Mouse (Mus musculus) midbrain, embryonic 11.5 days (tissue): Measurements from ENCODE around the gene Spdye4a. TPM values are rescaled to one million over a fixed set of nuclear protein-coding genes. Genes with fewer than 3 reads are reported as not detected.
"Not testable (repeated sequence)": the region's sequence is repeated elsewhere in the genome, so short reads cannot be mapped to it uniquely, and the experiment has no call there.

Experiments used
- ATAC-seq: fragments of 200-750 bp; cut with Nextera tagmentation; 2 replicates; pipeline ENCODE4 v1.8.0; 2017; ENCODE audit warnings: moderate TSS enrichment, moderate library complexity; ENCODE audit not compliant: low FRiP score
- DNase-seq: peaks from one replicate; pipeline ENCODE4 v3.0.0; 2015; ENCODE audit warnings: low spot score; ENCODE audit errors: missing footprints
- H3K27ac ChIP-seq: fragments of 300-500 bp; sonication (generic); 2 replicates; pipeline ENCODE4 v1.5.1; 2014; ENCODE audit warnings: low read depth, low read length
- H3K27me3 ChIP-seq: fragments of 300-500 bp; sonication (generic); 2 replicates; pipeline ENCODE4 v1.6.1; 2014; ENCODE audit warnings: mild to moderate bottlenecking, low read length, moderate library complexity, mixed read lengths; ENCODE audit not compliant: control insufficient read depth, insufficient read depth
- H3K36me3 ChIP-seq: fragments of 300-500 bp; sonication (generic); 2 replicates; pipeline ENCODE4 v1.6.1; 2014; ENCODE audit warnings: mild to moderate bottlenecking, low read length, moderate library complexity, mixed read lengths; ENCODE audit not compliant: control insufficient read depth, insufficient read depth
- H3K4me1 ChIP-seq: fragments of 300-500 bp; sonication (generic); 2 replicates; pipeline ENCODE4 v1.6.1; 2014; ENCODE audit warnings: low read length; ENCODE audit not compliant: control insufficient read depth, insufficient read depth
- H3K4me2 ChIP-seq: fragments of 300-500 bp; sonication (generic); 2 replicates; pipeline ENCODE4 v1.6.1; 2014; ENCODE audit warnings: mild to moderate bottlenecking, moderate library complexity
- H3K4me3 ChIP-seq: fragments of 300-500 bp; sonication (generic); 2 replicates; pipeline ENCODE4 v1.5.1; 2014; ENCODE audit warnings: low read depth, low read length
- H3K9ac ChIP-seq: fragments of 300-500 bp; sonication (generic); 2 replicates; pipeline ENCODE4 v1.6.1; 2014; ENCODE audit warnings: low read length
- H3K9me3 ChIP-seq: fragments of 300-500 bp; sonication (generic); 2 replicates; pipeline ENCODE4 v1.6.1; 2016; ENCODE audit warnings: low read length; ENCODE audit not compliant: control insufficient read depth
- WGBS: fragments of 180-500 bp; shearing (Covaris S2); extraction: QIAGEN DNeasy Blood & Tissue Kit; methylation state at CpG from one replicate; pipeline ENCODE4 v1.1.7; 2014; 5-methylcytosine and 5-hydroxymethylcytosine counted together
- polyA plus RNA-seq: library from polyadenylated mRNA; unstranded; fragments of >200 nt; fragmentation: Nextera tagmentation; extraction: Ambion mirVana; gene quantifications from 2 replicates; pipeline ENCODE4 v1.2.1, GENCODE M21; 2014

Spdye4a gene
- polyA plus RNA-seq, 1 experiment from 2014 or later = not detected

DNA sequence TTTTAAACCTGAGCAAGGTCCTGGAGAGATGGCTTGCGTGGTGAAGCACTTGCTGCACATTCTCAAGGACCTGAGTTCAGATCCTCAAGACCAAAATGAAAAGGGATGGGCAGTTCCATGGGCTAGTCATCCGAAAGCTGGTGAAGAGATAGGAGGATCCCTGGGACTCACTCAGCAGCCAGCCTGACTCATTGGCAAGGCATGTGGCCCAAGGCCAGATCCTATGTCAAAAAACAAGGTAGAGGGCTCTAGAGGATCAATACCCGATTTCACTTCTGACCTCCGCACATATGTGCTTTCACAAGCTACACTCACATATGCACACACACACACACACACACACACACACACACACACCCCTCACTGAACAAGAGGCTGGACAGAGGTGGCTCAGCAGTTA lies 30.2 kb downstream of the Spdye4a start:
- no peak overlapping the region for H3K4me2 ChIP-seq
- H3K4me3 ChIP-seq = no peak overlapping the region
- H3K9ac ChIP-seq = no peak overlapping the region
- no peaks in the 10 kb centered on the region for H3K27me3 ChIP-seq
- no peaks in the 10 kb centered on the region for H3K4me1 ChIP-seq
- ATAC-seq = no peak
- H3K36me3 ChIP-seq = no peaks in the 10 kb centered on the region
- no peak overlapping the region for H3K27ac ChIP-seq
- H3K9me3 ChIP-seq = no peaks in the 10 kb centered on the region
- DNase-seq = no peak
- WGBS = 91% methylated on average over 4 of the region's 4 CpGs

DNA sequence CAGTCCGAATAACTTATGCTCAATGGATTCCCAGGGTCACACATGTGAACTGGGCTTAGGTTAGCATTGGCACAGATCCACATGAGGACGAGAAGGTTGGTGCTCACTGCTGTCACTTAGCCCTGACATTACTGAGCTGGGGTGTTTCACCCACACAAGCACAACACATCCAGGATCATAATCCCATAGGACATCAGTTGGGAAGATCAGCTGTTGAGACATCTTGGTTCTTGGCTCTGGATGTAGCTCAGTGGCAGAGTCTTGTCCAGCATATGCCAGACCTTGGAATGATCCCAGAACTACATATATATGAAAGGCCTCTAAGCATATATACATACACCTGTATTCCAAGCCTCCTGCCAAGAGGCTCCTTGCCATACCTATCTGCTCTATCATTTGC lies 31.5 kb downstream of the Spdye4a start:
- DNase-seq (no peak), ATAC-seq (no peak)
- no peak overlapping the region for H3K27ac ChIP-seq
- 77% methylated on average over 2 of the region's 2 CpGs for WGBS
- no peak overlapping the region for H3K4me3 ChIP-seq
- no peaks in the 10 kb centered on the region for H3K27me3 ChIP-seq
- H3K36me3 ChIP-seq = no peaks in the 10 kb centered on the region
- H3K4me2 ChIP-seq = no peak overlapping the region
- H3K9ac ChIP-seq = no peak overlapping the region
- no peaks in the 10 kb centered on the region for H3K9me3 ChIP-seq
- no peaks in the 10 kb centered on the region for H3K4me1 ChIP-seq

DNA sequence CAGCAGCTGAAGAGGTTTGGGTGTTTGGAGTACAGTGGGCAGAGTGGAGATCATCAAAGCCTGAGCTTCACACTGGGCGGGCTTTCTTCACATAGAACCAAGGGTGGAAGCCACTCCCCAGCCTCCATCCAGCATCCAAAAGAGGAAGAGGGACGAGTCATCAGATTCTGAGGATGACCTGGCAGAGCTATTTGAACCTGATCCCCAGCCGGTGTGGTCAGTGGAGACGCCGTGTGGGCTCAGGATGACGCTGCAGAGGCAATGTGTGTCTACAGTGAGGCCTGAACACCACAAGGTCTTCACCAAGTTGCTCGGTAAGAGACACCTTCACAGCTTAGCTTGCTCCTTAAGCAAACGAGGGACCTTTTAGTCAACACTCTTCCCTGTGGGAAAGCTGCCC lies 31.9 kb downstream of the Spdye4a start:
- H3K27me3 ChIP-seq, DNase-seq, H3K36me3 ChIP-seq, ATAC-seq, H3K9ac ChIP-seq, H3K4me1 ChIP-seq, H3K4me2 ChIP-seq, H3K9me3 ChIP-seq, H3K27ac ChIP-seq, H3K4me3 ChIP-seq: not testable (repeated sequence)
- WGBS = 78% methylated on average over 8 of the region's 8 CpGs

DNA sequence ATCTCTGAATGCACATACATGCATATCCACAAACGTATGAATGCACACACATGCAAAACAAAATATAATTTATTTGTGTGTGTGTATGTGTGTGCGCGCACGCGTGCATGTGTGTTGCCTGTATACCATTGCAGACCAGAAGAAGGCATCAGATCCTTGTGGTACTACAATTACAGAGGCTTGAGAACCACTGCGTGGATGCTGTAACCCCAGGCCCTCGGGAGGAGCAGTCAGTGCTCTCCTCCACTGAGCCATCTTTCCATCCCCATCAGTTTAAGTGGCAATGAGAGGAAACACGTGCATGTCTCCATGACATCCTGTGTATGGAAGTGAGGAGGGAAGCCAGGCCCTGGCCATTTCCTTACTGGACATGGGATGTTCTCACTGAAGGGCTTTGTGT lies 33.9 kb downstream of the Spdye4a start:
- no peak overlapping the region for H3K4me3 ChIP-seq
- no peaks in the 10 kb centered on the region for H3K4me1 ChIP-seq
- ATAC-seq (no peak), DNase-seq (no peak)
- H3K36me3 ChIP-seq = no peaks in the 10 kb centered on the region
- no peak overlapping the region for H3K9ac ChIP-seq
- WGBS = 90% methylated on average over 8 of the region's 8 CpGs
- no peaks in the 10 kb centered on the region for H3K9me3 ChIP-seq
- no peak overlapping the region for H3K27ac ChIP-seq
- H3K4me2 ChIP-seq = no peak overlapping the region
- H3K27me3 ChIP-seq = no peaks in the 10 kb centered on the region

DNA sequence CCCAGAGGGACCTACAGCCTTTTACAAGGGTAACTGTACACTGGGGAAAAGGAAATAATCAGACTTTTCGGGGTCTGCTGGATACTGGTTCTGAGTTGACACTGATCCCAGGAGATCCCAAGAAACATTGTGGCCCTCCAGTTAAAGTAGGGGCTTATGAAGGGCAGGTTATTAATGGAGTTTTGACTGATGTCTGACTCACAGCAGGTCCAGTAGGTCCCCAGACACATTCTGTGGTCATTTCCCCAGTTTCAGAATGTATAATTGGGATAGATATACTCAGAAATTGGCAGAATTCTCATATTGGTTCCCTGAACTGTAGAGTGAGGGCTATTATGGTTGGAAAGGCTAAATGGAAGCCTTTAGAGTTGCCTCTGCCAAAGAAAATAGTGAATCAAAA lies 38.7 kb downstream of the Spdye4a start:
- not testable (repeated sequence) for H3K4me2 ChIP-seq, DNase-seq, H3K9ac ChIP-seq, H3K27me3 ChIP-seq, ATAC-seq, H3K36me3 ChIP-seq, H3K9me3 ChIP-seq, H3K4me3 ChIP-seq, H3K27ac ChIP-seq, H3K4me1 ChIP-seq
- no CpG with 5 or more reads among the region's 1 CpGs for WGBS

DNA sequence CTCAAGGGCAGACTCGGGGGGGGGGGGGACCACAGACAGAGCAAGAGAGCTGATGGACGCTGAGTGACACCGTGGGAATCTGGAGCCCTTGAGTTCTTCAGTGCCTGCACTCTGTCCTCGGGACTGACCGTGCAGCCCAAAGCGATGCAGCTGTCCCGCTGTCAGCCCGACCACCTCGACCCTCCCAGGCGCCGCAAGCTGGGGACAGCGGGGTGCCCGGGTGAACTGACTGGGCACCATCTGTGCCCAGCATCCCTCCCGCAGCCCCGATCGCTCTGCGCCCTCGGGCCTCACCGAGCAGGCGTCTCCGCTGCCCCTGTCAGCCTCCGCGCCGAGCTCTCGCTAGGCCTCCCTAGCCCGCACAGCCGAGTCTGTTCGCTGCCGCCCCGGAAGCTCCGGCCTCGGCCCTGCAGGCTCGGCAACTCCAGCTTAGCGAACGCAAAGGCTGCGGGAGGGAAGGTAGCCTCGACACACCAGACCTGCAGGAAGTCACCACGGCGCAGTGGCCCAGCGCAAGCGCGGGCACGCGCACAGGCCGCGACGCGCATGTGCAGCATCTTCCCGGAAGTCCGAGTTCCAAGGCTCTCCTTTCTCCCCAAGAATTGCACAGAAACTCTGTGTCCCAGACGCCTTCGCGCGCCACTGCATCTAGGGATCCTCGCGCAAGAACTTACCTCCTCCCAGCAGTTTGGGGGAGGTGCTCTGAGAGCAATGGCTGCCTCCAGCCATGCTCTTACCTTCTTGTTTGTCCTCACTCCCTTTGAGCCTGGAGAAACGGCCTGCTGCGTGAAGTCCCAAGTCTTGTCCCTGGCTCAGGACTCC lies 46.2 kb downstream of the Spdye4a start, which contains the start of the genes Rbak and Spdye4b:
Rbak (minus strand) TSS at position 521 of the 822 bp plus-strand sequence.
Spdye4b (plus strand) TSS at position 763 of the 822 bp plus-strand sequence.
- peak; percentile 95 for ATAC-seq
- peak within 1 kb of the TSS; percentile 68 for H3K4me3 ChIP-seq
- peaks cover 13% of the 10 kb centered on the region for H3K36me3 ChIP-seq
- H3K9ac ChIP-seq = peak within 1 kb of the TSS; percentile 86
- H3K4me2 ChIP-seq = peak within 1 kb of the TSS; percentile 80
- H3K4me1 ChIP-seq = peaks cover 10% of the 10 kb centered on the region
- no peaks in the 10 kb centered on the region for H3K27me3 ChIP-seq
- peaks cover 4% of the 10 kb centered on the region; the same call in 1 of the 2 replicates for H3K9me3 ChIP-seq
- DNase-seq = peak; percentile 99
- WGBS = under 1% methylated on average over 58 of the region's 58 CpGs
- H3K27ac ChIP-seq = peak within 1 kb of the TSS; percentile 60

DNA sequence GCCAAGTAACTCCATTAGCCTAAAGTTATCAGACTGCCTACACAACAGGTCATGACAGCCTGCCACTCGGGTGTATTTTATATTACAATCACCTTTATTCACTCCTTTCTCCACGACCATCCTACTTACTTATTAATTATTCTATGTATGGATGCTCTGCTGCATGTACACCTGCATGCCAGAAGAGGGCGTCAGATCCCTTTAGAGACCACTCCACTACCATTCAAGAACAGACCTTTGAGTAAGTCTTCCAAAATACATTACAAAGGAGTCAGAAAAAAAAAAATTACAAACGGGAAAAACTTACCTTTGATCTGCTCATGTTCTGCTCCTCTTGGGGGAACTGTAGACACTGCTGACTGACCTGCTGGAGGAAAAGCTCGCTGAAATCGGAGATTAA lies 47.5 kb downstream of the Spdye4a start:
- Histone ChIP-seq H3K9ac (no peak overlapping the region), H3K27me3 (no peaks in the 10 kb centered on the region), H3K27ac (no peak overlapping the region), H3K4me2 (peak overlapping the region; percentile 80), H3K4me3 (peak overlapping the region; percentile 68; the same call in 1 of the 2 replicates), H3K9me3 (peaks cover 4% of the 10 kb centered on the region; the same call in 1 of the 2 replicates), H3K4me1 (peaks cover 10% of the 10 kb centered on the region), H3K36me3 (peaks cover 20% of the 10 kb centered on the region)
- DNase-seq (peak; percentile 87), ATAC-seq (no peak)
- WGBS = 39% methylated on average over 6 of the region's 6 CpGs

DNA sequence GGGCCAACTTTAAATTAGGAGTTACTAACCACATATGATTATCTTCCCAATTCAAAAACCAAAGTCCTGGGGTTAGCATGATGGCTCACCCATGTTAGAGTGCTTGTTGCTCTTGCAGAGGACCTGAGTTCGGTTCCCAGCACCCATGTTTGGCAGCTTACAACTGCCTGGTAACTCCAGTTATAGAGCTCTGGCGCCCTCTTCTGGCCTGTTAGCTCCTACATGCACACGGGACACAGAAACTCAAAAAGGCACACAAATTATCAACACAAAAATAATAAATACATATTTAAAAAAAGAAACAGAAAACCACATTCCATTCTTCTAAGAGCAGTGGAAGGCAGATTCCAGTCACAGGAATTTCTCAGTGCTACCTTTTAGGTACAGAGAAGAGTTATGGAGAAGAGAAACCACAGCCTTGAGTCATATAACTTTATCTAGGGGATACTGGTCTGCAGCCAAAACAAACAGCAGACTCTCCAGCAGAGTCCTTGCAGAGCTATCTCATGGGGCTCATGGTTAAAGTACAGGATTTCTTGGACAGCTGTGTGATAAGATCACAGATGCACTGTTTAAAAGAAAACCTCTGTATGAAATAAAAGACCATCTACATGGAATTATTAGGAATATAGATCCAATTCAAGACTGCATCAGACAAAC lies 49.0 kb downstream of the Spdye4a start:
- ATAC-seq (no peak), DNase-seq (no peak)
- WGBS = 84% methylated on average over 3 of the region's 3 CpGs
- peaks cover 6% of the 10 kb centered on the region; the same call in 1 of the 2 replicates for H3K9me3 ChIP-seq
- no peak overlapping the region for H3K4me3 ChIP-seq
- H3K9ac ChIP-seq = no peak overlapping the region
- peaks cover 10% of the 10 kb centered on the region for H3K4me1 ChIP-seq
- H3K27me3 ChIP-seq = no peaks in the 10 kb centered on the region
- H3K4me2 ChIP-seq = no peak overlapping the region
- H3K36me3 ChIP-seq = peaks cover 32% of the 10 kb centered on the region
- no peak overlapping the region for H3K27ac ChIP-seq

DNA sequence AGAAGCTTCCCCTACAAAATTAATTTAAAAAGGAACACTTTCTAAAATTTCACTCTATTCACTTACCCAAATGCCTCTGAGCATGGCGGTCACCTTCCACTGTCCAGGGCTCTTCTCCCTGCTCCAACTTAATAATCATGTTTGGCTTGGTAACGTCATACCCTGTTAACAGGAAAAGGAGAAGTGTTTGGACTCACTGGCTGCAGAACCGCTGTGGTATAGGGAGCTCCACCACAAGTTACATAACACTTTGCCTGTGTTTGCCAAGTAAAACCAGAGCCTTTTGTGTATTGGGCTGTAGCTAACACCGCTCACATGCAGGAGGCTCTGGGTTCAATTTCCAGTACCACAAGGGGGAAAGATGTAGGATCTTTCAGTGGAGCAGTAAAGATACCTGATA lies 50.7 kb downstream of the Spdye4a start:
- over 99% methylated on average over 4 of the region's 4 CpGs for WGBS
- H3K4me1 ChIP-seq = peaks cover 10% of the 10 kb centered on the region
- H3K27me3 ChIP-seq = no peaks in the 10 kb centered on the region
- H3K4me3 ChIP-seq = no peak overlapping the region
- no peak for DNase-seq
- H3K4me2 ChIP-seq = no peak overlapping the region
- H3K27ac ChIP-seq = no peak overlapping the region
- no peak overlapping the region for H3K9ac ChIP-seq
- peaks cover 6% of the 10 kb centered on the region; the same call in 1 of the 2 replicates for H3K9me3 ChIP-seq
- H3K36me3 ChIP-seq = peaks cover 39% of the 10 kb centered on the region
- no peak for ATAC-seq
